Mouse (Mus musculus): Measurements from ENCODE around the gene Pcdh9. TPM values are rescaled to one million over a fixed set of nuclear protein-coding genes. Genes with fewer than 3 reads are reported as not detected.

Gene Pcdh9
- polyA plus RNA-seq (2012; rRNA removed) = 1.1 and 1.2 TPM in 2 replicates

GRCm38 (mm10) chr14:93890519-93891370 is at the start of gene Pcdh9:
TSS of gene Pcdh9 (minus strand) at chr14:93890679.
- DNase-seq (ENCODE audit: low read depth) = no peak

GRCm38 (mm10) chr14:93906928-93907327 is 16.4 kb upstream of the Pcdh9 start:
- no peak for DNase-seq (ENCODE audit: low read depth)

- no peak for DNase-seq (ENCODE audit: low read depth)
These were observed 8.1 kb upstream of the Pcdh9 start for GRCm38 (mm10) chr14:93898533-93898932.

DNA sequence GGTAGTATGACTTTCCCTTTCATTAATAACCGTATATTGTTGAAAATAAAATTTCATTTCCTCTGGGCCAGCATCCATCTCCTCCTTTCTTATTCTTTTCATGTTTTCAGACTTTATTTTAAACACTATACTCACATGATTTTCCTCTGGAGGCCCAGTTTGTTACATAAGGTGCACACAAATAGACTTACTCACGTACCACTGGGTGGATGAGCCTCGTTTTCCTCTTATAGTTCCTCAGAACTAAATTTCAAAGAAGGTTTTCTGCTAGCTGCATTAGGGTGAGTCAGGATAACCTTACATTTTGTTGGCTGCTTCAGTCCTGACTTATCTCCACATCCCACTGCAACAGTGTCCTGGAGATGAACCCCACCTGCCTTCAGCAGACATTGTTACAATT is 4.7 kb upstream of the Pcdh9 start:
- no peak for DNase-seq (ENCODE audit: low read depth)

- no peak for DNase-seq (ENCODE audit: low read depth)
These were observed 880 bp upstream of the Pcdh9 start for GRCm38 (mm10) chr14:93891371-93891746.

DNA sequence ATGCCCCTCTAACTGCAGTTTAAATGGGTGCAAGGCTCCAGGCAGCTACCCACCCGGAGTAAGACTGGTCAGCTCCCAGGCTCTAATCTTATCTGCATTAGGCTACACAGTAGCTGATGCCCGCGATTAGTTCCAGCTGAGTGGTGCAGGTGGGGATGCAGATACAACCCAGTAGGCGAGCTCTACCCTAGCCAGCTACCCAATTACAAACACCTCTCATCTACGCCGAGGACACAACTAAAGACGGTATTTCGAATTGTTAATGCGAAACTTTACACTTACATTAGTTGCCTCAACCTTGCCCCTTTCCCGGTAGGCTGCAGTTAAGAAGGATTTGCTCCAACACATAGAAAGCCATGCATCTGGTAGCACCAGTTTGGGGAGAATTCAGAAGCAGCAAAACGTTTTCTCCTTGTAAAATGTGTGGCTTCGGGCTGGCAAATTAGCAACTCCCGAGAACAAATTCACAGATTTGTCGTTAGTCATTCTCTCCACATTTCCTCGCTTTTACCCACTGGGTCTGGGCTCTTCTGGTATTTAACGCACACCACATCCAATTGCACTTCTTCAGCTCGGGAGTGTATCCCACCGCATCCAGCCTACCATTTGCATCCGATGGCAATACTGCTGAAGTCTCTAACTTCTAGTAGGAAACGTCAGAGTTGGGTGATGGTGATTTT is 500 bp downstream of the Pcdh9 start:
- no peak for DNase-seq (ENCODE audit: low read depth)

GRCm38 (mm10) chr14:93889231-93889630 is 1.2 kb downstream of the Pcdh9 start:
- no peak for DNase-seq (ENCODE audit: low read depth)

- DNase-seq (ENCODE audit: low read depth) = no peak
These were observed 2.1 kb downstream of the Pcdh9 start for GRCm38 (mm10) chr14:93888346-93888745.

- DNase-seq (ENCODE audit: low read depth) = no peak
These were observed 3.4 kb downstream of the Pcdh9 start for GRCm38 (mm10) chr14:93887066-93887465.

DNA sequence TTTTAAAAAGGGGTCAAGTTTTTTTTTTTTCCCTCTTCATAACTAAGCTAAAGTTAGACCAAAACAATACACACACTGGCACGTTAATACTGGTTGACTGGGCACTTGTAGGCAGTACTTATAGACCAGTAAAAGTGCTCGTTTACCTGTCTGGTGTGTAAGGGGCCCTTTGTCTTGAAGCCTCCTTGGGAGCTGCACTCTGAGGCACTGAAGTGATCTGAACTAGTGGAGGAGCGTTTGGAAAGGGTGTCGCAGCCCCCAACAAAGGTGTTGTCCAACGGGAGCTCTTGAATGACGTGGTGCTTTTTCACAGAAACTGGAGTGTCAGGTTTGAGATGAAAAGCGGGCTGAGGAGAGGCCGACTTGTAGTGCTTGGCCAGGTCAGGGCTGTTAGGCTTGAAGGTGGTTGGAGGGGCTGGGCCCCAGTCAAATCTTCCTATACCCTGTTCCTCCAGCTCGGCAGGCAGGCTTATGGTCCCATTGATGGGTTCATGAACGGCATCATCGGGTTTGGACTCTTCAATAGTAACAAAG is 4.9 kb downstream of the Pcdh9 start:
- DNase-seq (ENCODE audit: low read depth) = no peak

DNA sequence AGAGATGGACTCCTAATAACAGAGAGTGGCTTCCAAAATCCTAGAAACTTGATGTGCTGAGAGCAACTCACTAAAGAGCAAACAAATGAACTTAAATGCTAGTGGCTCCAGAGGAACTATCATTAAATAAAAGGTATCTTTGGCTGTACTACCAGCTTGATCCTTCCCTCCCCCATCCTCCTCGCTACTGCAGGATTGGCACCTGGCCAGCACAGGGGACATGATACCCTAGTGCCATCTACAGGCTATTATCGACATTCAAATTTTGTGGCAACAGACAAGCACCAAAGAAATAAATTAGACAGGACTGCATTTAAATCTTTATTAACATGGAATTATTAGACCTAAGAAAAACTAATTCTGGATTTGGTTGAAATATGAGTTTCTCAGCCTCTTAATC is 6.0 kb downstream of the Pcdh9 start:
- no peak for DNase-seq (ENCODE audit: low read depth)

DNA sequence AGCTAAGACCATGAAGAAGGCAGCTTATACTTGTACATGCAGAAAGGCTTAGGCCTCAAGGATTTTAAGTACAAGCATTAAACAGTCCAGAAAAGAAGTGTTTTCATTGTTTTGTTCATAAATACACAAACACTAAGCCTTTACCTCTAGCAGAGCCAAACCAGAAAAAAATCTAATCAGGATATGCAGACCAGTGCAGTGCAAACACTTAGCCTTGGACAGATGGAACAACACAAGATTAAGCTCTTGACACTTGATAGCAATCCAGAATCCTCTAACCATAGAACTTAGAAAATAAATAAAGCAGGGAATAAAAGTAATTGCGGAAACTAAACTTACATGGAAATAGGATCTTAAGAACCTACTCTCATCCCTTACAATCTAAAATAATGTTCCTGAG is 10.4 kb downstream of the Pcdh9 start:
- DNase-seq (ENCODE audit: low read depth) = no peak

DNA sequence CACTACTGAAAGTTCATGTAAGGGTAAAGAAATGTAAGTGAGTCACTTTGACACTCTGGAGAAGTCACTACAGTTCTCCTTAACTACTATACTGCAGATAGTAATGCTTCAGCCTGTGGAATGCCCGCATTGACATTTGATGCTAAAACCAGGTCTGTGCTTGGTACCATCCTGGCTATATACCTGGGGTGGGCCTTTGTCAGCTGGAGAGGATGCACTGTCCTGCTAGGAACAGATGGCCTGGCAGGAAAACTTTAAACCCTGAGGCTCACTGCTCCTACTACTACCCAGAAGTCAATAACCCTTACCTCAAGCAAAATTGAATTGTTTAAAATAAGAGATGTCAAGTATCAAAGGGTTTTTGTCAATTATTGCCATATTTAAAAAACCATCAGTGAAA is 14.5 kb downstream of the Pcdh9 start:
- DNase-seq (ENCODE audit: low read depth) = no peak

DNA sequence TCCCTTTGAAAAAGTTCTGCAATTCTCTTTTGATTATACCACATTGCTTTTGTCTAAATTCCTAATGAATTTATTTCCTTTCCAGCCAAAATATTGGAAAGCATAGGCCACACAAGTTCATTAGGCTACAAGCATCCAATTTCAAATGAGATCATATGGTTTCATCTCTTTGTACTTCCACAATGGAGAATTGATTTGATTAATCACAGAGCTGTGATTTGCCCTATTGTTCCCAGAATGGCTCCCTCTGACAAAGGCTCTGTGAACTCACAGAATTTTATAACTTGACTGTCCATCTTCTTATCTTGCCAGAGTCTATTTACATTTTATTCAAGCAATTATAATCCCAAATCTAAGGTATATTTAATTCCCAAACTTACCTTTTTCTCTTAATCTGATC is 22.3 kb downstream of the Pcdh9 start:
- DNase-seq (ENCODE audit: low read depth) = no peak

GRCm38 (mm10) chr14:93858069-93858468 is 32.4 kb downstream of the Pcdh9 start:
- no peak for DNase-seq (ENCODE audit: low read depth)

DNA sequence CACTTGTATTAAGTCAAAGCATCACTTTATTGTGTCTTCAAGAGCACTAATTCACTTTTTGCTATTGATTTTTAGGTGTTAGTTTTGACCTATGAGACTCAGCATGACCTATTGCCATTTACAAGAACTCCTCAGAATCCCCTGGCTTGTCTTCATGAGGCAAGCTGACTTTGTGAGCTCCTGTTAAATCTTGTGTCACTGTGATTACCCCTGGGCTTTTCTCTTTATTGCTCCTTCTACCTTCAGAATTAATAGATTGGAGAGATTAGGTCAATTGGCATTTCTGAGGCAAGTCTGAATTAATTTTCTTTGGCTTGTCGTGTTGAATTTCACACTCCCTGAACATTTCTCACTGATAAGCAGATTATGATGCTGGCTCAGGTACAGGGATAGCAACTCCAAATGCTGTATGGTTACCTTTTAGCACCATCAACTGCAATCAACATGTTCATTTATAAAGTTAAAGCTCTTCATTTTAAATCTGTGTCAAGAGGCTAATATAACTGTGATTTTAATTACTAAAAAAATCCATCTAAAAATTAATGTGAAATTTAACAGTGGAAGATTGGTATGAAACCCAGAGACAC is 44.3 kb downstream of the Pcdh9 start:
- no peak for DNase-seq (ENCODE audit: low read depth)

DNA sequence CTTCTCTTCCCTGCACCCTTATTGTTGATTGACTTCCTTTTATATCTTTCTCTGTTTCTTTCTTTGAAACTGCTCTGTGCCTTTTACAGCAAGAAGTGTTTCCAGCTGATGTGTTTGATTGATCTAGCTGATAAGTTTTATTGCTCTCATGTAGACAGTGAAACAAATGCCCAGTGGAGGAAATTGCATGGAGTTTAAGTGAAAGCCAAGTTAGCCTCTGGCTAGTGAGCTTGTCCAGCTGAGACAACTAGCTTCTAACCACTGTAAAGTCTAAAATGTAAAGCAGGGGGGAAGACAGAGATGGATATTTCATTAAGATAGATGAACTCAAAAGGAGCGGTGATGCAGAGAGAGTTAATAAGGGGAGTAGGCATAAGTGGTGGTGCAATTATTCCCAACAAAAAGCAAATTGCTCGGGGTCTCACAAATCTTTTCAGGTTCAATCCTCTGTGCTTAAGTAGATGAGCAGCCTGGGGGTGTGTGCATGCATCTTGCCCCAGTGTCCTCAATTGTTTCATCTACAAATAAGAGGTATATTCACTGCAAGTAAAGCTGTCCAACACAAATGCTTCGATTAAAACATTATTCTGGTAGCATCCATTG is 47.7 kb downstream of the Pcdh9 start:
- DNase-seq (ENCODE audit: low read depth) = no peak

DNA sequence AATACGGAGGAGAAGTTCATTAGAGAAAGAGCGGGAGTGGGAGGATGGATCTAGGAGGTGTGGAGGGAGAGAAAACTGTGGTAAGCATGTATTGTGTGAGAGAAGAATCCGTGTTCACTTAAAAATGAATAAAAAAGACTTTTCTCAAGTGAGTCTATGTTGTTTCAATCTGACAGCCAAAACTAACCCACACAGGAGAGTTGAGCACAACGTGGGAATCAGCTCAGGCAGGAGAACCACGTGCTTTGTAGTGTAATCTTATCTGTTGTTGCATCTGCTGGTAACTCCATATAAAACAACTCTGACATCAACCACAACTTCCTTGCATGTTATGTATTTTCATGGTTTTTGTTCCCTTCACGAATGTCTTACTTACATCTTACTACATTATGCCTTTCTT is 58.0 kb downstream of the Pcdh9 start:
- DNase-seq (ENCODE audit: low read depth) = no peak

- DNase-seq (ENCODE audit: low read depth) = no peak
These were observed 63.3 kb downstream of the Pcdh9 start for GRCm38 (mm10) chr14:93827159-93827558.

GRCm38 (mm10) chr14:93826042-93826462 is 64.4 kb downstream of the Pcdh9 start:
- no peak for DNase-seq (ENCODE audit: low read depth)

DNA sequence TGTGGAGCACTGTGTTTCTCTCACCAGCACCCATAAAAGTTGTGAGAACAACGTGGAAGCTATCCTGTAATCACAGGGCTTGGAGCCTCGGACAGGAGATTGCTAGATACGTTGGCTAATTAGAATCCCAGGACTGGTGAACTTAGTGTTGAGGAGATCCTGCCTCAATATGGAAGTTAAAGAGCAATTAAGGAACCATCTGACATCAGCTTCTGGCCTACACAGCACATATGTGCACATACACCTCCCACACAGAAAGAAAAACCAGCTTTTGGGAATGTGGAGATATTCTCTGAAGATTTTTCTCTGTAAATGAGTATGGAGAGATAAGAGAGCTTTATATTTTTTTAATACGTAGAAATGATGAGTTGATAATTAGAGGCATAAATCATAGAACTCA is 71.6 kb downstream of the Pcdh9 start:
- no peak for DNase-seq (ENCODE audit: low read depth)

DNA sequence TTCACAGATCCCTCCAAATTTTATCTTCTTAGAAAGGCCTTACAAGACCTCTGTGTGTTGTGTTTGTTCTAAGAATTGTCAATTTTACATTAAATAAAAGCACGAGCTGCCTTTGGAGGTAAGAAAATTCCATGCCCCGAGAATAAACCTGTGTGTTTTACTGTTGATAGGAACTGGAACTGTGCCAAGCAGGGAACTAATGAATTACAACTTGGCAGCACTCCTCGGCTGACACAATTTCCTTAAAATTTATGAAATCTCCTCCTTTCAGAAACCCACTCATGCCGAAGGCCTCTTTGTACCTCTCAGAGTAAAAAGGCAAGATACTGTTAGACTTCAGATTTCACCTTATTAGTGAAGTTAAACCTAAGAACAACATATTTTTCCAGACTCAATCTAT is 72.9 kb downstream of the Pcdh9 start:
- DNase-seq (ENCODE audit: low read depth) = no peak
